22 mouse cellular contexts compared by ENCODE assay signal in genomic region chr8:125203016-125203415, GRCm38 (mm10).
DNase-seq lines count a peak whose midpoint lies in the region; ATAC-seq and TF ChIP-seq lines count a peak whose summit lies in the region.
"Had no signal": no experiment of that assay in that cellular context is flagged by ENCODE, and none has a peak within 500 bp of the region (broad histone marks: within the 10 kb centered on the region; RNA-seq: fewer than 3 reads in every experiment).

No protein-coding gene starts in this region.

- no peak; the same call in 1 of the 2 replicates for TF ChIP-seq CTCF in hindbrain, postnatal 0 days (IDR thresholded peaks at IDR 0.05; ENCODE audit: low read depth)

- 57% methylated on average over 9 of the region's 9 CpGs for WGBS in heart, embryonic 12.5 days
- 54% methylated on average over 9 of the region's 9 CpGs for WGBS in neural tube, embryonic 13.5 days
- WGBS in neural tube, embryonic 15.5 days = 45% methylated on average over 9 of the region's 9 CpGs
- 68% methylated on average over 9 of the region's 9 CpGs for WGBS in hindbrain, postnatal 0 days

- intact Hi-C loops in heart, postnatal 10 days (cut with DNase I) = no loop called here

- ATAC-seq in heart, embryonic 12.5 days (ENCODE audit: insufficient number of reproducible peaks, low FRiP score) = no peak
- no peak for ATAC-seq in neural tube, embryonic 13.5 days (ENCODE audit: low read depth)
- no peak for ATAC-seq in neural tube, embryonic 15.5 days (ENCODE audit: low FRiP score)
- no peak for ATAC-seq in hindbrain, postnatal 0 days
- ATAC-seq in megakaryocyte-erythroid progenitor cell, adult 5-6 weeks (replicated peaks; ENCODE audit: low FRiP score, low TSS enrichment, poor library complexity, severe bottlenecking) = no peak
- ATAC-seq: forebrain, embryonic 14.5 days; Patski had no signal

- peaks cover 49% of the 10 kb centered on the region for H3K4me1 ChIP-seq in heart, embryonic 12.5 days (replicated peaks)
- H3K4me1 ChIP-seq in neural tube, embryonic 13.5 days (replicated peaks) = peaks cover 23% of the 10 kb centered on the region
- H3K4me1 ChIP-seq in neural tube, embryonic 15.5 days = peaks cover 12% of the 10 kb centered on the region
- H3K4me1 ChIP-seq in hindbrain, postnatal 0 days (ENCODE audit: insufficient read depth, low read length) = no peaks in the 10 kb centered on the region; the same call in 1 of the 2 replicates

- no peak overlapping the region for H3K4me2 ChIP-seq in heart, embryonic 12.5 days
- H3K4me2 ChIP-seq in neural tube, embryonic 13.5 days = no peak overlapping the region
- no peak overlapping the region for H3K4me2 ChIP-seq in neural tube, embryonic 15.5 days
- no peak overlapping the region for H3K4me2 ChIP-seq in hindbrain, postnatal 0 days (ENCODE audit: low read depth, low read length)
- H3K4me2 ChIP-seq: embryonic facial prominence, embryonic 15.5 days; heart, embryonic 11.5 days; hindbrain, embryonic 15.5 days had no signal

- no peaks in the 10 kb centered on the region for H3K27me3 ChIP-seq in heart, embryonic 12.5 days (replicated peaks)
- H3K27me3 ChIP-seq in neural tube, embryonic 13.5 days = peaks cover 33% of the 10 kb centered on the region; the same call in 1 of the 2 replicates
- peaks cover 2% of the 10 kb centered on the region; the same call in 1 of the 2 replicates for H3K27me3 ChIP-seq in neural tube, embryonic 15.5 days (replicated peaks)
- H3K27me3 ChIP-seq in hindbrain, postnatal 0 days (ENCODE audit: insufficient read depth, low read length) = no peaks in the 10 kb centered on the region
- H3K27me3 ChIP-seq: hindbrain, embryonic 15.5 days had no signal

- 0 out of 2 replicates have a peak overlapping the region, but pooled peaks have one; percentile 14 for H3K27ac ChIP-seq in heart, embryonic 12.5 days (ENCODE audit: poor library complexity, severe bottlenecking)
- peak overlapping the region; percentile 52; the same call in 1 of the 2 replicates for H3K27ac ChIP-seq in neural tube, embryonic 13.5 days (replicated peaks)
- H3K27ac ChIP-seq in neural tube, embryonic 15.5 days (replicated peaks) = no peak overlapping the region
- no peak overlapping the region for H3K27ac ChIP-seq in hindbrain, postnatal 0 days
- H3K27ac ChIP-seq: embryonic facial prominence, embryonic 15.5 days; forebrain, embryonic 10.5 days; hindbrain, embryonic 15.5 days had no signal

- DNase-seq in heart, postnatal 10 days = no peak
- peak; percentile 54 to 73 for DNase-seq in kidney, postnatal 25 days
- DNase-seq in hindbrain, postnatal 0 days (ENCODE audit: low spot score) = no peak
- DNase-seq: adrenal gland, adult 8-10 months; adrenal gland, postnatal 36 days; cerebellum, adult 2 months; cerebellum, postnatal 10 days; embryo, embryonic 11 days; gastrocnemius, postnatal 36 days; heart, adult 11 months; heart, postnatal 36 days had no signal

- no peaks in the 10 kb centered on the region for H3K36me3 ChIP-seq in heart, embryonic 12.5 days
- H3K36me3 ChIP-seq in neural tube, embryonic 13.5 days = no peaks in the 10 kb centered on the region
- H3K36me3 ChIP-seq in neural tube, embryonic 15.5 days = no peaks in the 10 kb centered on the region
- H3K36me3 ChIP-seq in hindbrain, postnatal 0 days (ENCODE audit: insufficient read depth, low read length) = no peaks in the 10 kb centered on the region
- H3K36me3 ChIP-seq: embryonic facial prominence, embryonic 15.5 days; forebrain, embryonic 10.5 days; hindbrain, embryonic 15.5 days had no signal

- H3K9ac ChIP-seq in heart, embryonic 12.5 days = no peak overlapping the region
- H3K9ac ChIP-seq in neural tube, embryonic 13.5 days = no peak overlapping the region
- H3K9ac ChIP-seq in neural tube, embryonic 15.5 days (replicated peaks) = no peak overlapping the region
- no peak overlapping the region for H3K9ac ChIP-seq in hindbrain, postnatal 0 days (replicated peaks; ENCODE audit: low read length)
- H3K9ac ChIP-seq: embryonic facial prominence, embryonic 15.5 days; hindbrain, embryonic 15.5 days had no signal

- no peaks in the 10 kb centered on the region for H3K9me3 ChIP-seq in heart, embryonic 12.5 days (replicated peaks)
- H3K9me3 ChIP-seq in neural tube, embryonic 13.5 days = no peaks in the 10 kb centered on the region
- no peaks in the 10 kb centered on the region for H3K9me3 ChIP-seq in neural tube, embryonic 15.5 days (replicated peaks)
- H3K9me3 ChIP-seq in hindbrain, postnatal 0 days (ENCODE audit: low read length) = no peaks in the 10 kb centered on the region
- H3K9me3 ChIP-seq: embryonic facial prominence, embryonic 15.5 days; forebrain, embryonic 10.5 days; hindbrain, embryonic 15.5 days had no signal

- no peak overlapping the region for H3K4me3 ChIP-seq in heart, embryonic 12.5 days
- H3K4me3 ChIP-seq in neural tube, embryonic 13.5 days = no peak overlapping the region
- no peak overlapping the region for H3K4me3 ChIP-seq in neural tube, embryonic 15.5 days (replicated peaks)
- no peak overlapping the region for H3K4me3 ChIP-seq in hindbrain, postnatal 0 days (ENCODE audit: low read length)
- H3K4me3 ChIP-seq: embryonic facial prominence, embryonic 15.5 days; erythroblast, embryonic 14.5 days; forebrain, embryonic 10.5 days; hindbrain, embryonic 15.5 days had no signal

Comparison
In these comparisons a context has a peak if more than half of its experiments do, and no peak if none do; other contexts are left out.
1. H3K27ac ChIP-seq: peak in heart, embryonic 12.5 days (single experiment) and neural tube, embryonic 13.5 days (single experiment); none in neural tube, embryonic 15.5 days (single experiment) and hindbrain, postnatal 0 days (single experiment).
2. DNase-seq: peak in kidney, postnatal 25 days (2 of 2); none in heart, postnatal 10 days (0 of 2) and hindbrain, postnatal 0 days (single experiment).